Mouse (Mus musculus) CH12.LX (cell line): ENCODE measurements around the gene Cemip2. TPM values are rescaled to one million over a fixed set of nuclear protein-coding genes. Genes with fewer than 3 reads are reported as not detected.

Experiments
- DNase-seq: peaks from one replicate; pipeline ENCODE4 v3.0.0-alpha.2; 2013; ENCODE audit errors: extremely low read depth
- H3K27ac ChIP-seq: 2 replicates; pipeline ENCODE4 v1.5.1; 2012; ENCODE audit warnings: low read depth, mild to moderate bottlenecking, control low read depth, moderate library complexity; ENCODE audit not compliant: insufficient read depth
- H3K27me3 ChIP-seq: replicated peaks from 2 replicates; pipeline ENCODE3; 2012; ENCODE audit warnings: inconsistent platforms
- H3K36me3 ChIP-seq, 2 experiments: replicated peaks in 1 of 2; 2 replicates each; pipeline versions ENCODE3 to v1.6.1; 2012; ENCODE audit warnings: inconsistent platforms in 1 of 2, low read length in 1 of 2, mild to moderate bottlenecking in 1 of 2, mixed read lengths in 1 of 2, moderate library complexity in 1 of 2; ENCODE audit not compliant: control insufficient read depth in 1 of 2, insufficient read depth in 1 of 2
- H3K4me1 ChIP-seq, 2 experiments: 2 replicates each; pipeline ENCODE4 v1.6.1; 2012; ENCODE audit warnings: inconsistent platforms in 1 of 2, moderate library complexity in 1 of 2; ENCODE audit not compliant: insufficient read depth in 2 of 2, control insufficient read depth in 1 of 2
- H3K4me2 ChIP-seq: 2 replicates; pipeline ENCODE4 v1.6.1; 2012; ENCODE audit warnings: low read depth, mild to moderate bottlenecking, control low read depth; ENCODE audit not compliant: poor library complexity, insufficient read depth, severe bottlenecking
- H3K4me3 ChIP-seq, 3 experiments: fragments of 150-350 bp in 1 of 3; sonication (generic) in 1 of 3; replicated peaks in 1 of 3; 2 replicates each; pipeline versions ENCODE3 to v1.5.1; 2011 to 2012; ENCODE audit warnings: low read depth in 2 of 3, low read length in 2 of 3, mild to moderate bottlenecking in 2 of 3, moderate library complexity in 2 of 3, control low read depth in 1 of 3, improper control_type of control experiment in 1 of 3, inconsistent platforms in 1 of 3, mixed read lengths in 1 of 3; ENCODE audit not compliant: poor library complexity in 1 of 3
- H3K79me2 ChIP-seq: replicated peaks from 2 replicates; pipeline ENCODE4 v1.6.1; 2012; ENCODE audit warnings: mild to moderate bottlenecking, moderate library complexity; ENCODE audit not compliant: control insufficient read depth, poor library complexity, insufficient read depth, severe bottlenecking; ENCODE audit errors: extremely low read depth
- H3K9ac ChIP-seq: 2 replicates; pipeline ENCODE4 v1.6.1; 2012; ENCODE audit warnings: low read depth, mild to moderate bottlenecking, control low read depth, moderate library complexity; ENCODE audit not compliant: insufficient read depth
- H3K9me3 ChIP-seq: replicated peaks from 2 replicates; pipeline ENCODE3; 2012; ENCODE audit warnings: low read length, inconsistent platforms, mixed read lengths
- BHLHE40 ChIP-seq: IDR thresholded peaks from 2 replicates; pipeline ENCODE4 v1.6.1; 2011; ENCODE audit warnings: mild to moderate bottlenecking, low read depth, low read length, improper control_type of control experiment
- EP300 ChIP-seq: IDR thresholded peaks from 2 replicates; pipeline ENCODE4 v1.6.1; 2011; ENCODE audit warnings: low read length, improper control_type of control experiment
- ETS1 ChIP-seq: conservative IDR thresholded peaks from 2 replicates; pipeline ENCODE4 v1.6.1; 2012; ENCODE audit warnings: low read depth, mild to moderate bottlenecking, inconsistent platforms, low read length, improper control_type of control experiment, moderate library complexity
- HCFC1 ChIP-seq: IDR thresholded peaks from 2 replicates; pipeline ENCODE4 v1.6.1; 2012; ENCODE audit warnings: low read depth, mild to moderate bottlenecking, inconsistent platforms, low read length, improper control_type of control experiment
- JUND ChIP-seq: conservative IDR thresholded peaks from 2 replicates; pipeline ENCODE4 v1.6.1; 2011; ENCODE audit warnings: low read depth, low read length, improper control_type of control experiment
- MXI1 ChIP-seq: IDR thresholded peaks from 2 replicates; pipeline ENCODE4 v1.6.1; 2011; ENCODE audit warnings: mild to moderate bottlenecking, low read depth, low read length, improper control_type of control experiment
- MYC ChIP-seq: IDR thresholded peaks from 2 replicates; pipeline ENCODE4 v1.6.1; 2011; ENCODE audit warnings: low read depth, mild to moderate bottlenecking, improper control_type of control experiment, low read length
- NRF1 ChIP-seq: IDR thresholded peaks from 2 replicates; pipeline ENCODE4 v1.6.1; 2014; ENCODE audit warnings: low read depth, mild to moderate bottlenecking, inconsistent platforms, low read length, improper control_type of control experiment, moderate library complexity
- ZNF384 ChIP-seq: IDR thresholded peaks from 2 replicates; pipeline ENCODE4 v1.6.1; 2012; ENCODE audit warnings: low read depth, low read length, improper control_type of control experiment, inconsistent platforms
- dilution Hi-C: fragments of 300-500 bp; cut with MboI; formaldehyde crosslinking; loops from 2 replicates; pipeline ENCODE4 v1.14.3; 2020; ENCODE audit warnings: low sequenced_read_pairs; ENCODE audit not compliant: extremely low pct_unique_long_range_greater_than_20kb, extremely low pct_ligation_motif_present
- in situ Hi-C: fragments of 300-500 bp; cut with MboI; formaldehyde crosslinking; loops from 3 replicates; pipeline ENCODE4 v1.14.3; 2019; ENCODE audit warnings: low sequenced_read_pairs, low pct_ligation_motif_present, low pct_unique_long_range_greater_than_20kb, mixed read lengths
- polyA plus RNA-seq: library from polyadenylated mRNA; unstranded; fragments of >175 nt; gene quantifications from 2 replicates; pipeline ENCODE4 v1.2.1, GENCODE M21; 2012; ENCODE audit warnings: low read depth; ENCODE audit not compliant: insufficient read length
- total RNA-seq, 2 experiments: library from RNA; depleted of rRNA; stranded (reverse); fragments of 300-350 nt in 1 of 2; fragments of >200 nt in 1 of 2; gene quantifications; 2 replicates each; pipeline ENCODE4 v1.2.3; 2012 to 2014

Gene Cemip2
- total and polyA plus RNA-seq, 3 experiments, result 7.4 to 8.5 (median 7.9) TPM

GRCm38 (mm10) chr19:21897122-21897827 is 119.1 kb downstream of the Cemip2 start:
- in situ Hi-C loops (no loop called here), dilution Hi-C loops (no loop called here)
- no peak for TF ChIP-seq MYC
- peak; percentile 70 for TF ChIP-seq EP300
- TF ChIP-seq ETS1, result peak; percentile 49
- TF ChIP-seq BHLHE40, result peak; percentile 70

DNA sequence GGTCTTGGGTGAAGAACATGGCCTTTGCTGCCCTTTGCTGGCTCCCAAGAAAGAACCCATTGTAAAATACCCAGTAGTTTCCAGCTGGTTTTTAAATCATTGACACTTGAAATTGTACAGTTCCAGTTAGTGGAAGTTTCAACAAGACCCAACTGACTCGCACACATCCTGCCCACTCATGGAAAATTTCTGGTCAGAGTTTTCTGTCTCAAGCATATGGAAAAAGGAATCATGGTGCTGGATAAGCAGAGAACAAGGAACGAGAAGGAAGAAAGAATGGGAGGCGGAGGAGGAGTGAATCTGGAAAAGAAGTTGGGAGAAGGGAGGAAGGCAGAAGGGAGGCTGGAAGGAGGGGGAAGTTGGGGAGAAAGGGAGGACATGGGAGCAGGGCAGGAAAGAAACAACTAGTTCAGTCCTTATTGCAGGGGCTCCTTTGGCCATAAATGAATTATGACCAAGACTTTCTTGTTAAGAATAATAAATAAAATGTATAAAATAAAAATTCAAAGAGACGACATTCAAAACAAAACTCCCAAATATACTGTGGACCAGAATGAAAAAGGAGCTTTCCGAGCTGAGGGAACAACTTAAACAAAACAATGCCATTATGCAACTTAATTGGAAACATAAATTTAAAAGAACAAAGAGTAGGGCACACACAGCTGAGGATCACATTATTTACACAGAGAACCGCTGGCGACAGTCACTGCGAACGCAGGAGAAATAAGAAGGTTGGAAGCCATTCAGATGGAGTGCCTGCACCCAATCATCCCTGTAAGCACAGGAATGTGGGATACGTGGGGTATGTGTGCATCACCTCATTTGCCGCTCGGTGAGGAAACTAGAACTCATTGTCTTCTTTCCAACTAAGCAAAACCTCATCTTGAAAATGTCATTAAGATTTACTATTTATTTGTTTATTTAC is 120.1 kb downstream of the Cemip2 start:
- dilution Hi-C loops (no loop called here), in situ Hi-C loops (no loop called here)
- Histone ChIP-seq H3K4me3 (no peak overlapping the region), H3K27ac (no peak overlapping the region), H3K4me2 (no peak overlapping the region; the same call in 1 of the 2 replicates), H3K9me3 (no peaks in the 10 kb centered on the region), H3K27me3 (no peaks in the 10 kb centered on the region), H3K4me1 (peaks cover 7 to 37% of the 10 kb centered on the region in 2 experiments; a peak in 3 of 4 replicates), H3K36me3 (no peaks in the 10 kb centered on the region), H3K9ac (no peak overlapping the region), H3K79me2 (no peaks in the 10 kb centered on the region)
- TF ChIP-seq MXI1 (no peak), ZNF384 (no peak), NRF1 (no peak), JUND (no peak), HCFC1 (no peak)
- no peak for DNase-seq

More at GRCm38 (mm10) chr19:21897122-21897827, 119.1 kb downstream of the Cemip2 start:
- no peak overlapping the region for H3K9ac ChIP-seq
- no peak overlapping the region for H3K27ac ChIP-seq
- no peak overlapping the region; the same call in 1 of the 2 replicates for H3K4me2 ChIP-seq
- H3K27me3 ChIP-seq, result no peaks in the 10 kb centered on the region
- H3K79me2 ChIP-seq, result no peaks in the 10 kb centered on the region
- H3K36me3 ChIP-seq, result no peaks in the 10 kb centered on the region
- DNase-seq, result peak; percentile 73
- no peaks in the 10 kb centered on the region for H3K9me3 ChIP-seq
- H3K4me1 ChIP-seq, result peaks cover 7 to 37% of the 10 kb centered on the region in 2 experiments; a peak in 3 of 4 replicates
- H3K4me3 ChIP-seq, result no peak overlapping the region

Other genes starting within 250 kb of the Cemip2 start
- gene 1110059E24Rik, start 125.4 kb upstream of the Cemip2 start, total RNA-seq (2012; rRNA removed), result 25.5 and 29.5 TPM in 2 replicates
- gene 1110059E24Rik, start 125.4 kb upstream of the Cemip2 start, total RNA-seq (2014; rRNA removed), result 106 and 126 TPM in 2 replicates
- 38.8 and 52.9 TPM in 2 replicates for gene 1110059E24Rik, start 125.4 kb upstream of the Cemip2 start, polyA plus RNA-seq
- gene Abhd17b, start 125.2 kb upstream of the Cemip2 start, total RNA-seq (2012; rRNA removed), result 19.3 and 20.1 TPM in 2 replicates
- gene Abhd17b, start 125.2 kb upstream of the Cemip2 start, total RNA-seq (2014; rRNA removed), result 62.1 and 67.2 TPM in 2 replicates
- gene Abhd17b, start 125.2 kb upstream of the Cemip2 start, polyA plus RNA-seq, result 30.8 and 33.5 TPM in 2 replicates